Mouse (Mus musculus) intestine, postnatal 0 days (tissue): ENCODE results near the gene Fgfr2. TPM values are rescaled to one million over a fixed set of nuclear protein-coding genes. Genes with fewer than 3 reads are reported as not detected.
A peak's percentile ranks its signal among the peaks of the same experiment; 100 is the strongest.

ENCODE experiments used
- ATAC-seq: fragments of 200-750 bp; cut with Nextera tagmentation; 2 replicates; pipeline ENCODE4 v1.8.0; 2017; ENCODE audit warnings: mild to moderate bottlenecking, moderate TSS enrichment, moderate library complexity
- H3K27ac ChIP-seq: fragments of 300-500 bp; sonication (generic); 2 replicates; pipeline ENCODE4 v1.5.1; 2014; ENCODE audit warnings: mild to moderate bottlenecking, low read depth, low read length, moderate library complexity
- H3K27me3 ChIP-seq: fragments of 300-500 bp; sonication (generic); replicated peaks from 2 replicates; pipeline ENCODE4 v1.6.1; 2014; ENCODE audit warnings: low read length, mixed read lengths; ENCODE audit not compliant: control insufficient read depth, insufficient read depth
- H3K36me3 ChIP-seq: fragments of 300-500 bp; sonication (generic); 2 replicates; pipeline ENCODE4 v1.6.1; 2014; ENCODE audit warnings: mild to moderate bottlenecking, moderate library complexity; ENCODE audit not compliant: control insufficient read depth, insufficient read depth
- H3K4me1 ChIP-seq: fragments of 300-500 bp; sonication (generic); replicated peaks from 2 replicates; pipeline ENCODE4 v1.6.1; 2014; ENCODE audit warnings: antibody characterized with exemption, low read length, mixed read lengths; ENCODE audit not compliant: control insufficient read depth, insufficient read depth
- H3K4me2 ChIP-seq: fragments of 300-500 bp; sonication (generic); replicated peaks from 2 replicates; pipeline ENCODE4 v1.6.1; 2014; ENCODE audit warnings: low read depth, mild to moderate bottlenecking, moderate library complexity
- H3K4me3 ChIP-seq: fragments of 300-500 bp; sonication (generic); 2 replicates; pipeline ENCODE4 v1.5.1; 2014; ENCODE audit warnings: low read depth, low read length
- H3K9ac ChIP-seq: fragments of 300-500 bp; sonication (generic); 2 replicates; pipeline ENCODE4 v1.6.1; 2014; ENCODE audit warnings: mild to moderate bottlenecking, low read depth, low read length
- H3K9me3 ChIP-seq: fragments of 300-500 bp; sonication (generic); 2 replicates; pipeline ENCODE4 v1.6.1; 2016; ENCODE audit warnings: mixed run types; ENCODE audit not compliant: control insufficient read depth
- CTCF ChIP-seq: sonication (generic); IDR thresholded peaks from 2 replicates; pipeline ENCODE4 v1.5.1; 2016; ENCODE audit warnings: low read depth, mild to moderate bottlenecking, control low read depth, antibody characterized with exemption, moderate library complexity
- WGBS: fragments of 180-500 bp; shearing (Covaris S2); extraction: QIAGEN DNeasy Blood & Tissue Kit; methylation state at CpG from one replicate; pipeline ENCODE4 v1.1.7; 2014; 5-methylcytosine and 5-hydroxymethylcytosine counted together
- polyA plus RNA-seq: library from polyadenylated mRNA; unstranded; fragments of >200 nt; fragmentation: Nextera tagmentation; extraction: Ambion mirVana; gene quantifications from 2 replicates; pipeline ENCODE4 v1.2.1, GENCODE M21; 2015

Fgfr2 gene
- polyA plus RNA-seq, 1 experiment from 2014 or later: 29.5 TPM

- Histone ChIP-seq H3K9ac (no peak overlapping the region), H3K9me3 (no peaks in the 10 kb centered on the region), H3K4me1 (no peaks in the 10 kb centered on the region), H3K27me3 (no peaks in the 10 kb centered on the region), H3K36me3 (no peaks in the 10 kb centered on the region), H3K27ac (no peak overlapping the region), H3K4me2 (no peak overlapping the region), H3K4me3 (no peak overlapping the region)
- no peak for ATAC-seq
- WGBS: 85% methylated on average over 5 of the region's 5 CpGs
- TF ChIP-seq CTCF: peak; percentile 61
Measured at GRCm38 (mm10) chr7:133133552-133133951, 10.4 kb upstream of the Fgfr2 start.

- Histone ChIP-seq H3K27ac (no peak overlapping the region), H3K4me3 (no peak overlapping the region), H3K9me3 (no peaks in the 10 kb centered on the region), H3K4me2 (no peak overlapping the region), H3K4me1 (no peaks in the 10 kb centered on the region), H3K36me3 (no peaks in the 10 kb centered on the region), H3K27me3 (no peaks in the 10 kb centered on the region), H3K9ac (no peak overlapping the region)
- ATAC-seq: no peak
- TF ChIP-seq CTCF: no peak
- WGBS: 93% methylated on average over 5 of the region's 5 CpGs
Measured at GRCm38 (mm10) chr7:133132702-133133101, 9.6 kb upstream of the Fgfr2 start.

- no peaks in the 10 kb centered on the region for H3K27me3 ChIP-seq
- peak overlapping the region; percentile 99 for H3K27ac ChIP-seq
- H3K4me2 ChIP-seq: peak overlapping the region; percentile 92
- no peak for TF ChIP-seq CTCF
- H3K9ac ChIP-seq: peak overlapping the region; percentile 94
- ATAC-seq: peak; percentile 15; the same call in 1 of the 2 replicates
- H3K4me3 ChIP-seq: peak overlapping the region; percentile 91
- WGBS: 15% methylated on average over 34 of the region's 34 CpGs
- H3K4me1 ChIP-seq: peaks cover 9% of the 10 kb centered on the region; the same call in 1 of the 2 replicates
- H3K9me3 ChIP-seq: no peaks in the 10 kb centered on the region
- no peaks in the 10 kb centered on the region for H3K36me3 ChIP-seq
Measured at GRCm38 (mm10) chr7:133124701-133125485, 1.7 kb upstream of the Fgfr2 start.

GRCm38 (mm10) chr7:133123999-133124700 is 1.0 kb upstream of the Fgfr2 start, which contains the start of gene Ctbp2:
Gene Ctbp2 (minus strand): TSS chr7:133124354.
- Histone ChIP-seq H3K27me3 (no peaks in the 10 kb centered on the region), H3K27ac (peak within 1 kb of the TSS; percentile 99), H3K4me2 (peak within 1 kb of the TSS; percentile 92), H3K4me1 (peaks cover 9% of the 10 kb centered on the region; the same call in 1 of the 2 replicates), H3K4me3 (peak within 1 kb of the TSS; percentile 91), H3K9ac (peak within 1 kb of the TSS; percentile 94), H3K36me3 (no peaks in the 10 kb centered on the region), H3K9me3 (no peaks in the 10 kb centered on the region)
- ATAC-seq: peak; percentile 93
- WGBS: under 1% methylated on average over 59 of the region's 59 CpGs
- peak; percentile 83 for TF ChIP-seq CTCF

GRCm38 (mm10) chr7:133122379-133123243 is 539 bp downstream of the Fgfr2 start:
- H3K9ac ChIP-seq: peak overlapping the region; percentile 94
- H3K4me1 ChIP-seq: peaks cover 14% of the 10 kb centered on the region; the same call in 1 of the 2 replicates
- no peaks in the 10 kb centered on the region for H3K27me3 ChIP-seq
- no peaks in the 10 kb centered on the region for H3K9me3 ChIP-seq
- peak overlapping the region; percentile 99 for H3K27ac ChIP-seq
- H3K4me2 ChIP-seq: peak overlapping the region; percentile 92
- peak overlapping the region; percentile 91 for H3K4me3 ChIP-seq
- H3K36me3 ChIP-seq: no peaks in the 10 kb centered on the region
- peak; percentile 6; the same call in 1 of the 2 replicates for ATAC-seq
- no peak for TF ChIP-seq CTCF
- WGBS: under 1% methylated on average over 70 of the region's 102 CpGs
